Mouse (Mus musculus): ENCODE measurements around the gene Naga. TPM values are rescaled to one million over a fixed set of nuclear protein-coding genes. Genes with fewer than 3 reads are reported as not detected.

The Naga gene
- total RNA-seq, 1 experiment from 2014 or later = 59.5 TPM

- DNase-seq = no peak
Observed at GRCm38 (mm10) chr15:82337875-82338274, 850 bp downstream of the Naga start.

GRCm38 (mm10) chr15:82336629-82337028, 2.1 kb downstream of the Naga start:
- DNase-seq = no peak

GRCm38 (mm10) chr15:82335194-82335593, 3.5 kb downstream of the Naga start:
- DNase-seq = no peak

- DNase-seq = no peak
Observed at GRCm38 (mm10) chr15:82325382-82325781, 13.3 kb downstream of the Naga start.

DNA sequence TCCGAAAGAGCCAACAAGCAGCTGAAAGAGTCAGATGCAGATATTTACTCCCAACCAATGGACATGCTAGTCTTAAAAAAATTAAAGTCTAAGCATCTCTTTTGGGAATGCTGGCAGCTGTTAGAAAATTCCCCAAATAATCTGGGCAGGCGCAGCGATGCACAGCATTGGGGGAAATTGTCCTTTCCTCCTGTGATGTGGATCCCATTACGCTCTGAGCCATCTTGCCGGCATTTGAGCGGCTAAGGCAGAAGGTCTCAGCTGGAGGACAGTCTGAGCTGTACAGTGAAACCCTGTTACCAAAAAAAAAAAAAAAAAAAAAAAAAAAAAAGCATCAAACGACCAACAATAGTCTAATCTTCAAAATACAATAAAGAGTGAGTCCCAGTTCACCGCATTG, 16.5 kb downstream of the Naga start:
- no peak for DNase-seq

DNA sequence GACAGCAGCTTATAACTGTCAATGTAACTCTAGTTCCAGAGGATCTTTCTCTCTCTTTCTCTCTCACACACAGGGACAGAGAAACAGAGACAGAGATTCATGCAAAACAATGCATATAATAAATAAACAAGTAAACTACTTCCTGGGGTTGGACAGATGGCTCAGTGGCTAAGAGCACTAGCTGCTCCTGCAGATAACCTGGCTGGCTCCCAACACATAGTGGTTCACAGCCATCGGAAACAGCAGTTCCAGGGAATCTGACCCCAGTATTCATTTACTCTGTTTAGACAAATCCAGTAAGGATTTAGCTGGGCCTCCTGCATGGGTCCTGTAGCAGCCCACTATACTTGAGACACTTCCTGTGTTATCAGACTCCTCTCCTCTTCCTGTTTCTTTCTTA, 19.1 kb downstream of the Naga start:
- no peak for DNase-seq

- DNase-seq = peak; percentile 26
Observed at GRCm38 (mm10) chr15:82317839-82318238, 20.9 kb downstream of the Naga start.

DNA sequence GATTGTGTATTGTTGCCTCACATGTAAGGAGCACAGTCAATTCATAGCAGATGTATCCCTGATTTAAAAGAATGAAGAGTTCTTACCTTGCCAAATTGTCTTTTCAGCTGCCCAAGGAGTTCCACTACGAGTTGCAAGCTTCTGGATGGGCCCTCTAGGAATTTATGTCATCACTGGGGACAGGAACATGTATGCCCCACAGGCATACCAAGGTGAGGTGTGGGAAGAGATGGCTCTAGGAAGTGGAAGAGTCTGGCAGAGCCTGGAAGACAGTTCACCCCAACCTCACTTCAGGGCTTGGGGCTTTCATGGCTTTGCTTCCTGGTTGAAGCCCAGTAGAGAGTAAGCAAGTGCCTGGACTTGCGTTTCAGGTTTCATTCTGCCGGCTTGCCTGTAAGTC, 30.3 kb downstream of the Naga start:
- no peak for DNase-seq

DNA sequence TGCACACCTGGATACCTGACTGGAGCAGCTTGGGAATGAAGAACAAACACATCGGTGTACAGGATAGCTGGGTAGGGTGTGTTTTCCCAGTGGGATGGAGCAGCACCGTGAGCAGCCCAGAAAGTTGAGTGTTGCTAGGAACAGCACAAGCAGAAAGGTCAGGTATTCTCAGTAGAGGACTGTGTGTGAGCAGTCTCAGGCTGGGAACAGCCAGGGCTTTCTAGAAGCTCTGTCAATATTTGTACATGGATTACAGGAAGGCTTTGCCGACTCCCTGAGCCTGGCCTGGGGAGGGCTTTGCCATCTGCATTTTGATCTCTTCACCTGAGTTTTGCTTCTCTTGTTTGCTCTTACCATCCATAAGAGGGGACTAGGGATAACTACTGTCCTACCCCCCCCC, 31.6 kb downstream of the Naga start:
- DNase-seq = no peak

GRCm38 (mm10) chr15:82298764-82299561, 39.8 kb downstream of the Naga start, which contains the start of gene Wbp2nl:
Gene Wbp2nl (plus strand): TSS chr15:82298954.
- DNase-seq = peak; percentile 13

- no peak for DNase-seq
Observed at GRCm38 (mm10) chr15:82294059-82294458, 44.7 kb downstream of the Naga start.

GRCm38 (mm10) chr15:82293271-82293711, 45.4 kb downstream of the Naga start:
- no peak for DNase-seq

DNA sequence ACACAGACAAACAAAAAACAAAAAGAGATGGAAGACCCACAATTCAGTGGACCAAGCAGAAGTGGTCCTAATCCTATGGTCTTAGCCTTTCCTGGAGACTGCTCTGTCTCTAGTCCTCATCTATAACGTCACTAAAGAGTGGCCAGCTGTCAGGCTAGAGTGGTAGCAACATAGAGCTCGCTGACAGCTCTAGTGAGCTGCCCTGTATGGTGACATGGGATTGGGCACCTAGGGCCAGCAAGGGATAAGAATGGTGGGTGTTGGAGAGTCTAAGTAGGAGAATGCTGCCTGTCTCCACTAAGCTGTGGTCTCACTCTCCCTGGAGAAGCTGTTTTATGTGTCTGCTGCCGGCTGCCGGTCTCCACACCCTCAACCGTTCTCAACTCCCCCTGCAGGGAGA, 45.9 kb downstream of the Naga start:
- DNase-seq = no peak

DNA sequence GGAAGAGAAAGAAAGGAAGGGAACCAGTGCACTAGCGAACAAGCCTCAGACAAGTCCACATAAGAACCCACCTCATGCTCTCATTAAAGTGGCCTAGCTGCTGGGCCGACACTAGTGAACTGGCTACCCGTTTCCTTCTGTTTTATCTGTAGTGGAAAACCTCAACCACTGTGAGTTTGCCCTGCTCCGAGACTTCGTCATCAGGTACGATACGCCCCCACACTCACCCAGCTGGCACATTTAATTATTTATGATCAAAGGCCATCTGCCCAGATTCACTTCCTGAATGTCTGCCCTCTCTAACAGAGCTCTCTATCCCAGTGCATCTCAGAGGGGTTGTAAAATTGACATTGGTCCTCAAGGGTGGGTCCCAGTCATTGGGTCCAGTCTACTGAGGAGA, 48.5 kb downstream of the Naga start:
- DNase-seq = no peak

- no peak for DNase-seq
Observed at GRCm38 (mm10) chr15:82286157-82286556, 52.6 kb downstream of the Naga start.

- no peak for DNase-seq
Observed at GRCm38 (mm10) chr15:82280638-82281037, 58.1 kb downstream of the Naga start.

Other genes starting within 250 kb of the Naga start
- 6.6 and 12.1 TPM in 2 replicates for gene Ccdc134, start 211.0 kb downstream of the Naga start, total RNA-seq (2021)
- gene Srebf2, start 191.7 kb downstream of the Naga start, total RNA-seq (2021) = 46.9 and 49.2 TPM in 2 replicates
- gene Shisa8, start 126.1 kb downstream of the Naga start, total RNA-seq (2021) = 0.44 and 1.1 TPM in 2 replicates
- 1.0 and 6.8 TPM in 2 replicates for gene Tnfrsf13c, start 114.6 kb downstream of the Naga start, total RNA-seq (2021)
- 10.9 and 12.2 TPM in 2 replicates for gene Cenpm, start 94.2 kb downstream of the Naga start, total RNA-seq (2021)
- 0.49 and 0.74 TPM in 2 replicates for gene 1500009C09Rik, start 86.5 kb downstream of the Naga start, total RNA-seq (2021)
- 6.0 and 6.1 TPM in 2 replicates for gene Sept3, start 64.0 kb downstream of the Naga start, total RNA-seq (2021)
- gene Wbp2nl, start 40.0 kb downstream of the Naga start, total RNA-seq (2021) = not detected in 2 replicates
- 1.8 and 2.1 TPM in 2 replicates for gene Pheta2, start within 50 bp of the Naga start, total RNA-seq (2021)
- gene Smdt1, start within 50 bp of the Naga start, total RNA-seq (2021) = 177 and 179 TPM in 2 replicates
- 659 and 675 TPM in 2 replicates for gene Ndufa6, start 15.4 kb upstream of the Naga start, total RNA-seq (2021)
- gene Cyp2d22, start 41.3 kb upstream of the Naga start, total RNA-seq (2021) = 37.0 and 37.9 TPM in 2 replicates
- 0.23 TPM in 1 of 2 replicates, not detected in the other for gene Cyp2d11, start 55.1 kb upstream of the Naga start, total RNA-seq (2021)
- 2.2 and 47.2 TPM in 2 replicates for gene Cyp2d10, start 68.3 kb upstream of the Naga start, total RNA-seq (2021)
- gene Cyp2d9, start 94.5 kb upstream of the Naga start, total RNA-seq (2021) = 0.64 and 4.3 TPM in 2 replicates
- 0.26 TPM in 1 of 2 replicates, not detected in the other for gene Cyp2d12, start 216.1 kb upstream of the Naga start, total RNA-seq (2021)

All from adrenal gland, postnatal 14 days (tissue).